Comparison of ENCODE assay signal across 8 mouse cellular contexts in the genomic region with DNA sequence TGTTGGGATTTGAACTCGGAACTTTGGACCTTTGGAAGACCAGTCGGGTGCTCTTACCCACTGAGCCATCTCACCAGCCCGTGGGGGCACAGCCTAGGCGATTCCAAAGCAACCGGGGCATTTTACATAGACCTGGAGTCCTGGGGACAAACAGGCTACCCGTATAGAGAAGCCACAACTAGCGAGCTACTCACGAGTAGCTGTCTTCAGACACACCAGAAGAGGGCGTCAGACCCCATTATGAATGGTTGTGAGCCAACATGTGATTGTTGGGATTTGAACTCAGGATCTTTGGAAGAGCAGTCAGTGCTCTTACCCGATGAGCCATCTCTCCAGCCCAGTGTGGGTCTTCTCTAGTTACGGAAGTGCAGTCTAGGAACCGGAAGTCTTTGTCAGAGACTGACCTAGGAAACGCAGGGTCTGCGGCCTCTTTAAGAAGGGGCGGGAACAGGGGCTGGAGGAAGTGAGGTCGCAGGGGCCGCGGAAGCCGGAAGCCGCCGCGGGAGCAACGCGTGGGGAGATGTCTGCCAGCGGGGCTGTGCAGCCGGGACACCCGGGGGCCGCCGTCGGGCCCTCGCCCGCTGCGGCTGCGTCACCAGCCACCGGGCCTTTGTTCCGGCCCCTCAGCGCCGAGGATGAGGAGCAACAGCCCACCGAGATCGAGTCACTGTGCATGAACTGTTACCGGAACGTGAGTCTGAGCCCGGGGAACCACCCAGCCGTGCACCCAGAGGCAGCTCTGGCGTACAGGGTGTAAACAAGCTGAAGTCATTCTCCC. TPM values are rescaled to one million over a fixed set of nuclear protein-coding genes. Genes with fewer than 3 reads are reported as not detected.
DNase-seq lines count a peak whose midpoint lies in the region; ATAC-seq and TF ChIP-seq lines count a peak whose summit lies in the region.

A gene (plus strand): TSS at position 388 of the 778 bp plus-strand sequence.

- H3K4me2 ChIP-seq in hindbrain, postnatal 0 days (ENCODE audit: low read depth, low read length) = peak within 1 kb of the TSS; percentile 95

- no peaks in the 10 kb centered on the region for H3K9me3 ChIP-seq in hindbrain, postnatal 0 days (ENCODE audit: low read length)

- TF ChIP-seq CTCF in gastrocnemius, adult 2 months (IDR thresholded peaks at IDR 0.05) = peak; percentile 45
- TF ChIP-seq CTCF in hindbrain, postnatal 0 days (IDR thresholded peaks at IDR 0.05; ENCODE audit: low read depth) = peak; percentile 57
- TF ChIP-seq CTCF in left cerebral cortex, adult 2 months (IDR thresholded peaks at IDR 0.05) = peak; percentile 48

- H3K36me3 ChIP-seq in hindbrain, postnatal 0 days (ENCODE audit: insufficient read depth, low read length) = peaks cover 30% of the 10 kb centered on the region

- peak within 1 kb of the TSS; percentile 68 for H3K9ac ChIP-seq in hindbrain, postnatal 0 days (replicated peaks; ENCODE audit: low read length)

- DNase-seq in ZHBTc4 (ENCODE audit: low read depth, low spot score) = peak; percentile 96
- peak; percentile 92 for DNase-seq in gastrocnemius, adult 2 months
- DNase-seq in hindbrain, postnatal 0 days (ENCODE audit: low spot score) = peak; percentile 95
- peak; percentile 85 to 86 for DNase-seq in left cerebral cortex, adult 2 months (ENCODE audit: extremely low spot score in 1 of 2, low spot score in 2 of 2)
- peak; percentile 89 to 91 for DNase-seq in right cerebral cortex, adult 2 months (ENCODE audit: low spot score in 2 of 2)
- DNase-seq in urinary bladder, postnatal 14 days (ENCODE audit: low spot score) = peak; percentile 88

- peaks cover 5% of the 10 kb centered on the region; the same call in 1 of the 2 replicates for H3K4me1 ChIP-seq in hindbrain, postnatal 0 days (ENCODE audit: insufficient read depth, low read length)

- intact Hi-C loops in gastrocnemius, adult 2 months (cut with DNase I) = no loop called here
- intact Hi-C loops in left cerebral cortex, adult 2 months (cut with DNase I) = loop anchor here (1.0 kb wide), 1 partner anchor 9 kb away; no protein-coding TSS in a partner anchor

- ATAC-seq in common myeloid progenitor, adult 5-6 weeks (replicated peaks; ENCODE audit: low read depth, poor library complexity, severe bottlenecking) = peak; percentile 89
- peak; percentile 96 for ATAC-seq in hindbrain, postnatal 0 days
- ATAC-seq in megakaryocyte, adult 5-6 weeks (ENCODE audit: poor library complexity, severe bottlenecking) = peak; percentile 99

- peak within 1 kb of the TSS; percentile 88 for H3K27ac ChIP-seq in gastrocnemius, adult 2 months
- H3K27ac ChIP-seq in hindbrain, postnatal 0 days = peak within 1 kb of the TSS; percentile 70
- H3K27ac ChIP-seq in left cerebral cortex, adult 2 months = peak within 1 kb of the TSS; percentile 63

- peak within 1 kb of the TSS; percentile 99 for H3K4me3 ChIP-seq in gastrocnemius, adult 2 months
- peak within 1 kb of the TSS; percentile 71 for H3K4me3 ChIP-seq in hindbrain, postnatal 0 days (ENCODE audit: low read length)
- H3K4me3 ChIP-seq in left cerebral cortex, adult 2 months = peak within 1 kb of the TSS; percentile 57

- H3K27me3 ChIP-seq in hindbrain, postnatal 0 days (ENCODE audit: insufficient read depth, low read length) = no peaks in the 10 kb centered on the region; the same call in 1 of the 2 replicates

- WGBS in hindbrain, postnatal 0 days = 6% methylated on average over 45 of the region's 45 CpGs

RNA-seq across cellular contexts. Expression of the gene that starts here (rescaled TPM):
- total RNA-seq in common myeloid progenitor, adult 5-6 weeks (2017) = 50.0 and 51.2 TPM in 2 replicates
- total RNA-seq in gastrocnemius, adult 2 months (2021) = 10 to 100 TPM; 22.7 to 30.6 TPM
- 20.0 and 43.1 TPM in 2 replicates for total RNA-seq in hindbrain, postnatal 0 days (2014; rRNA removed)
- 45.7 and 47.3 TPM in 2 replicates for polyA plus RNA-seq in hindbrain, postnatal 0 days (2015; fragmentation: Nextera tagmentation; extraction: Ambion mirVana)
- 10 to 100 TPM; 38.6 to 38.9 TPM for total RNA-seq in left cerebral cortex, adult 2 months (2021)
- total RNA-seq in megakaryocyte, adult 5-6 weeks (2015) = 23.5 and 23.8 TPM in 2 replicates
- 26.3 and 28.8 TPM in 2 replicates for total RNA-seq in megakaryocyte, adult 5-6 weeks (2017)

Comparison
In these comparisons a context has a peak if more than half of its experiments do, and no peak if none do; other contexts are left out.
1. Peak in every context shown above with its lines: DNase-seq, ATAC-seq, H3K4me3 ChIP-seq and H3K27ac ChIP-seq.